Mouse (Mus musculus): ENCODE data around the gene Cyba.

GRCm38 (mm10) chr8:122445203-122445602, 12.5 kb upstream of the Cyba start:
- TF ChIP-seq CTCF (IDR thresholded peaks at IDR 0.05; ENCODE audit: extremely low read depth, insufficient read length, insufficient replicate concordance, low read depth, low read length) (no peak), POLR2A (IDR thresholded peaks at IDR 0.05; ENCODE audit: low read depth, low read length) (no peak)

Measured in small intestine, adult 2 months (tissue).